Mouse (Mus musculus): ENCODE results near the gene Flad1. TPM values are rescaled to one million over a fixed set of nuclear protein-coding genes. Genes with fewer than 3 reads are reported as not detected.
"Not testable (repeated sequence)": the region's sequence is repeated elsewhere in the genome, so short reads cannot be mapped to it uniquely, and the experiment has no call there.

Flad1 gene
- total RNA-seq, 2 experiments from 2014 or later, result 25.8 to 29.5 TPM

GRCm38 (mm10) chr3:89429021-89429420 lies 17.4 kb upstream of the Flad1 start:
- not testable (repeated sequence) for DNase-seq

- DNase-seq, result no peak
Observed at GRCm38 (mm10) chr3:89425876-89426275, 14.2 kb upstream of the Flad1 start.

- no peak for DNase-seq
Observed at GRCm38 (mm10) chr3:89425141-89425525, 13.5 kb upstream of the Flad1 start.

- no peak for DNase-seq
Observed at GRCm38 (mm10) chr3:89424416-89425140, 12.9 kb upstream of the Flad1 start.

- DNase-seq, result no peak
Observed at GRCm38 (mm10) chr3:89422556-89423205, 11.0 kb upstream of the Flad1 start.

- DNase-seq, result peak; percentile 43
Observed at GRCm38 (mm10) chr3:89421810-89422473, 10.3 kb upstream of the Flad1 start.

- peak; percentile 76 for DNase-seq
Observed at GRCm38 (mm10) chr3:89421002-89421774, 9.5 kb upstream of the Flad1 start.

GRCm38 (mm10) chr3:89420421-89420820 lies 8.8 kb upstream of the Flad1 start:
- no peak for DNase-seq

- DNase-seq, result no peak
Observed at GRCm38 (mm10) chr3:89419981-89420380, 8.3 kb upstream of the Flad1 start.

GRCm38 (mm10) chr3:89419571-89419970 lies 7.9 kb upstream of the Flad1 start:
- peak; percentile 29 for DNase-seq

GRCm38 (mm10) chr3:89418861-89419250 lies 7.2 kb upstream of the Flad1 start:
- DNase-seq, result peak; percentile 83

GRCm38 (mm10) chr3:89418170-89418860 lies 6.6 kb upstream of the Flad1 start, which contains the start of the genes Cks1b and Shc1:
Gene Cks1b, minus strand, starts transcription at chr3:89418383.
Gene Shc1, plus strand, starts transcription at chr3:89418443.
- DNase-seq, result peak; percentile 85

- no peak for DNase-seq
Observed at GRCm38 (mm10) chr3:89417840-89418169, 6.1 kb upstream of the Flad1 start.

GRCm38 (mm10) chr3:89417131-89417530 lies 5.5 kb upstream of the Flad1 start:
- no peak for DNase-seq

- DNase-seq, result no peak
Observed at GRCm38 (mm10) chr3:89416158-89416557, 4.5 kb upstream of the Flad1 start.

- DNase-seq, result no peak
Observed at GRCm38 (mm10) chr3:89410864-89411263, 806 bp downstream of the Flad1 start.

- DNase-seq, result no peak
Observed at GRCm38 (mm10) chr3:89409701-89410100, 2.0 kb downstream of the Flad1 start.

GRCm38 (mm10) chr3:89408448-89408847 lies 3.2 kb downstream of the Flad1 start:
- no peak for DNase-seq

GRCm38 (mm10) chr3:89406887-89407286 lies 4.8 kb downstream of the Flad1 start:
- no peak for DNase-seq

- no peak for DNase-seq
Observed at GRCm38 (mm10) chr3:89402693-89403092, 9.0 kb downstream of the Flad1 start, which contains the start of gene Lenep. Gene Lenep, minus strand, starts transcription at chr3:89402793.

- DNase-seq, result no peak
Observed at GRCm38 (mm10) chr3:89401329-89401728, 10.3 kb downstream of the Flad1 start.

GRCm38 (mm10) chr3:89396654-89397005 lies 15.0 kb downstream of the Flad1 start:
- DNase-seq, result no peak

Measured in gastrocnemius, postnatal 10 days (tissue).